Mouse (Mus musculus) thymus, adult 2 months (tissue): ENCODE measurements at regions not wholly inside any gene's neighbourhood (a gene's known extent, or its start where the extent isn't known, plus 50 kb on each side); places are given as distances from the start of the nearest gene placed in this dataset.
A peak's percentile ranks its signal among the peaks of the same experiment; 100 is the strongest.

Experiments used
- DNase-seq: peaks from one replicate; pipeline ENCODE4 v3.0.0; 2021
- H3K27ac ChIP-seq: fragments of 200-500 bp; 2 replicates; pipeline ENCODE4 v1.5.1; 2012; ENCODE audit warnings: low read length, control low read depth; ENCODE audit not compliant: control insufficient read depth, insufficient read depth
- H3K27me3 ChIP-seq: fragments of 200-500 bp; 2 replicates; pipeline ENCODE4 v1.6.1; 2012; ENCODE audit warnings: mild to moderate bottlenecking, low read length, moderate library complexity, mixed read lengths; ENCODE audit not compliant: control insufficient read depth, insufficient read depth
- H3K36me3 ChIP-seq: fragments of 200-500 bp; 2 replicates; pipeline ENCODE4 v1.6.1; 2012; ENCODE audit warnings: mild to moderate bottlenecking, low read length, moderate library complexity; ENCODE audit not compliant: control insufficient read depth, insufficient read depth
- H3K4me1 ChIP-seq: fragments of 200-500 bp; replicated peaks from 2 replicates; pipeline ENCODE4 v1.6.1; 2012; ENCODE audit warnings: low read length; ENCODE audit not compliant: control insufficient read depth, insufficient read depth
- H3K4me3 ChIP-seq: fragments of 200-500 bp; 2 replicates; pipeline ENCODE4 v1.5.1; 2012; ENCODE audit warnings: mild to moderate bottlenecking, low read length, control low read depth, moderate library complexity; ENCODE audit not compliant: control insufficient read depth, insufficient read depth
- CTCF ChIP-seq: fragments of 200-500 bp; IDR thresholded peaks from 2 replicates; pipeline ENCODE4 v1.5.1; 2012; ENCODE audit warnings: mild to moderate bottlenecking, control low read depth, low read length, moderate library complexity, borderline replicate concordance; ENCODE audit not compliant: control insufficient read depth, poor library complexity, insufficient read depth; ENCODE audit errors: extremely low read depth
- POLR2A ChIP-seq: fragments of 200-500 bp; IDR thresholded peaks from 2 replicates; pipeline ENCODE4 v1.6.1; 2012; ENCODE audit warnings: mild to moderate bottlenecking, low read length, control low read depth, moderate library complexity; ENCODE audit not compliant: control insufficient read depth, poor library complexity, insufficient read depth; ENCODE audit errors: extremely low read depth
- WGBS: fragments of 180-500 bp; shearing (Covaris S2); methylation state at CpG from one replicate; pipeline ENCODE4 v1.1.7; 2018; 5-methylcytosine and 5-hydroxymethylcytosine counted together

DNA sequence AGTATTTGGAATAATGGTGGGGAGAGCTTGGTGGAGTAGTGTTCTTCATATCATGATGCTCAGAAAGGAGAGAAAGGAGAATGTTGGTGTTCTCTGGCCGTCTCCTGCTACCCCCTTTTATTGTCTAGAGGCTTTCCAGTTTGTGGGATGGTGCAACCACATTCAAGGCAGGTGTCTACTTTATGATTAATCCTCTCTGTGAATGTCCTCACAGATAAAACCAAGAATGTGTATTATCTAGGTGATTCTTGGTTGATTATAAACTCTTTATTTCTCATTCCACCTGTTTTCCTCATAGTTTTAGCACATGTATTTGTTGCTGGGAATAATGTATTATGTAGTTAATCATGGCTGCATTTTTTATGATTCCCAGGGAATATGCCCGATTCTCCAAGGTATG is 910.9 kb upstream of the Lrrc6 start:
- Histone ChIP-seq H3K36me3 (no peaks in the 10 kb centered on the region), H3K4me3 (no peak overlapping the region), H3K27me3 (no peaks in the 10 kb centered on the region), H3K27ac (no peak overlapping the region), H3K4me1 (peaks cover 18% of the 10 kb centered on the region)
- TF ChIP-seq CTCF (no peak), POLR2A (no peak)
- 88% methylated on average over 2 of the region's 2 CpGs for WGBS
- no peak for DNase-seq

GRCm38 (mm10) chr15:67410012-67410411 is 909.3 kb upstream of the Lrrc6 start:
- peak; percentile 46 for DNase-seq
- H3K4me3 ChIP-seq, result no peak overlapping the region

DNA sequence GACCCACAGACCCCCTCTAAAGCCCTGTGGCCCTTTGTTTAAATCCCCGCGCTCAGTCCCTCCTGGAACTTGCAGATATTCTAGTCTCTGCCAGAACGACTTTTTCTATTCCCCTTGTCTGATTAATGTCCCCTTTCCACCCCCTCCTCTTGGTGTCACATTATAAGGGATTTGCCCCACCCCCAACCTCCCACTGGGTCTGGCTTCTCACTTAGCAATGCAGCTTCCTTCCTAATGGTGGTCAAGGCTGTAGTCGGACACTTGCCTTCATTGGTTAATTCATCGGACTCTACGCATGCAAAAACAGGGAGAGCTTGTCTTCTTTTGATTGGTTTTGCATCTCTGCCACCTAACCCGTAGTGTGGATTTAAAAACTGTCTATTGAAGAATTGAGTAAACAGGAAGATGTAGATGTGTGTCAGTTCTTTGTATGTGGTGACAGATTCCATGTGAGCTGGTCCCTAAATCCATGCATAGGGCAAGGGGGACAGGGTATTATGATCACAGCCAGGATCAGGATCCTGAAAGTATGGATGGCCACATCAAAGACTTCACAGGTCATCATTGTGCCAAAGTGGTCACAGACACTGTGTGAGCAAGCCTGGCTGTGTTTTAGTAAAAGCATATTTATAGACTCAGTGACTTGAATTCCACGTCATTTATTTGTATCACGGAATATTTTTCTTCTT is 908.3 kb upstream of the Lrrc6 start:
- TF ChIP-seq CTCF, result no peak
- TF ChIP-seq POLR2A, result no peak
- 82% methylated on average over 9 of the region's 9 CpGs for WGBS
- Histone ChIP-seq H3K4me1 (peaks cover 21% of the 10 kb centered on the region), H3K4me3 (no peak overlapping the region), H3K27ac (peak overlapping the region; percentile 51; the same call in 1 of the 2 replicates), H3K27me3 (no peaks in the 10 kb centered on the region), H3K36me3 (no peaks in the 10 kb centered on the region)
- DNase-seq, result no peak

More at GRCm38 (mm10) chr15:67410012-67410411, 909.3 kb upstream of the Lrrc6 start:
- TF ChIP-seq POLR2A (no peak), CTCF (no peak)
- 6% methylated on average over 1 of the region's 1 CpGs for WGBS
- H3K36me3 ChIP-seq, result no peaks in the 10 kb centered on the region
- H3K27me3 ChIP-seq, result no peaks in the 10 kb centered on the region
- H3K4me1 ChIP-seq, result peaks cover 20% of the 10 kb centered on the region
- H3K27ac ChIP-seq, result peak overlapping the region; percentile 78

- Histone ChIP-seq H3K27ac (no peak overlapping the region), H3K36me3 (no peaks in the 10 kb centered on the region), H3K4me3 (no peak overlapping the region), H3K4me1 (peaks cover 21% of the 10 kb centered on the region), H3K27me3 (no peaks in the 10 kb centered on the region)
- WGBS, result 69% methylated on average over 2 of the region's 2 CpGs
- DNase-seq, result no peak
- TF ChIP-seq POLR2A (no peak), CTCF (no peak)
These were observed 906.5 kb upstream of the Lrrc6 start for GRCm38 (mm10) chr15:67407244-67407643.

- Histone ChIP-seq H3K4me1 (peaks cover 21% of the 10 kb centered on the region), H3K27me3 (no peaks in the 10 kb centered on the region), H3K27ac (no peak overlapping the region), H3K4me3 (no peak overlapping the region), H3K36me3 (no peaks in the 10 kb centered on the region)
- DNase-seq, result peak; percentile 11
- 7% methylated on average over 2 of the region's 2 CpGs for WGBS
- TF ChIP-seq CTCF (no peak), POLR2A (no peak)
These were observed 904.8 kb upstream of the Lrrc6 start for GRCm38 (mm10) chr15:67405523-67405922.

- Histone ChIP-seq H3K27me3 (no peaks in the 10 kb centered on the region), H3K36me3 (no peaks in the 10 kb centered on the region), H3K27ac (no peak overlapping the region), H3K4me3 (no peak overlapping the region), H3K4me1 (peaks cover 21% of the 10 kb centered on the region)
- DNase-seq, result no peak
- 84% methylated on average over 2 of the region's 2 CpGs for WGBS
- no peak for TF ChIP-seq POLR2A
- TF ChIP-seq CTCF, result no peak
These were observed 904.3 kb upstream of the Lrrc6 start for GRCm38 (mm10) chr15:67405011-67405410.

DNA sequence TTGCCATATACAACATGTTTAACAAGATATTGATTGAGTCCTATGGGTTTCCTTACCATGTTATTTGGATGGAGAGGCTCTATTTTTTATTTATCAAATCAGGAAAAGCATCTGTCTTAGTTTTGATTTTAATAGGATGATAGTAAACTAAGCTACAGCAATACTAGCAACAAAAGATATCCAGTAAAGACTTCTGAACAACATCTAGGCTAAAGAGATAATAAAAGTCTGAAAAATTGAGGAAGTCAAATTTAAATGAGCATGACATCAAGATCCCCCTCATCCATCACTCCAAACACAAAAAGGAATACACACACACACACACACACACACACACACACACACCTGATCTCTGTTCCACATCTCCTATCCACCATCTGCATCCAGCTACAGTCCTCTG is 901.6 kb upstream of the Lrrc6 start:
- peaks cover 7% of the 10 kb centered on the region for H3K4me1 ChIP-seq
- H3K4me3 ChIP-seq, result no peak overlapping the region
- no peaks in the 10 kb centered on the region for H3K27me3 ChIP-seq
- TF ChIP-seq POLR2A (no peak), CTCF (no peak)
- no peaks in the 10 kb centered on the region for H3K36me3 ChIP-seq
- H3K27ac ChIP-seq, result no peak overlapping the region
- DNase-seq, result no peak
